Mouse (Mus musculus): ENCODE results near the gene Aptx. TPM values are rescaled to one million over a fixed set of nuclear protein-coding genes. Genes with fewer than 3 reads are reported as not detected.

The Aptx gene
- 32.5 TPM for polyA plus RNA-seq (2017; shearing (Covaris generic))

GRCm38 (mm10) chr4:40702797-40703709 lies at the start of gene Aptx:
Aptx (minus strand) TSS chr4:40703194.

DNA sequence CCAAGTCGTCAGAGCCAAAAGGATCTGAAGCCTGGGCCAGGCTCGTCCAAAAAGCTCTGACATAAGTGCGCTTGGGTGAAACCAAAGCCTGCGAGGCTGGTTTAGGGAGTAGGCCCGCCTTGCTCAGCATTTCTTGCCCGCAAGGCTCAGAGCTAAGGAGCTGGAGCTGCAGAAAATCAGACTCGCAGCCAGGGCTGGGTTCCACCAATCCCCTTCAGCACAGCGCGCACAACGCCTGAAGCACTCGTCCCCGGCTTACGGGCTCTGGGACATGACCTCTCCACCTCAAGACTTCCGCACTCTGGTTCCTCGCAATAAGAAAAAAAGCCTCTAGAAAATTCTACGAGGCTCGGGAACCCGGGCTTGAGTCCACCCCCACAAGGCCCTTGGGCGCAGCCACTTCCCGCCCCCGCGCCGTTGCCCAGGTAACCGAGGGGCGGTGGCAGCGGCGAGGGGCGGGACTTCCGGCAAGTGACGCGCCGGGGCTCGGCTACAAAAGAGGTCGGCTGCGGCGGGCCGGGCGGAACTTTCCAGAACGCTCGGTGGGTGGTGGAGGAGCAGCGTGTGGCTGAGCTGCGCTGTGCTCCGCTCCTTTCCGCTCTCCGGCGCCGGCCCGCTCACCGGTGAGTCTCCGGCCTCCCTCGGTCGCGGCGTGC lies 19.1 kb upstream of the Aptx start, which contains the start of gene Dnaja1:
Dnaja1 (plus strand) TSS at position 140 of the 656 bp plus-strand sequence.

Other genes starting within 250 kb of the Aptx start
- not detected for gene Tmem215, start 231.0 kb downstream of the Aptx start, polyA plus RNA-seq (2017; shearing (Covaris generic))
- gene Dnaja1, start 19.0 kb upstream of the Aptx start, polyA plus RNA-seq (2017; shearing (Covaris generic)) = 513 TPM
- 137 TPM for gene Smu1, start 54.7 kb upstream of the Aptx start, polyA plus RNA-seq (2017; shearing (Covaris generic))
- 25.4 TPM for gene B4galt1, start 150.8 kb upstream of the Aptx start, polyA plus RNA-seq (2017; shearing (Covaris generic))
- not detected for gene Spink4, start 216.9 kb upstream of the Aptx start, polyA plus RNA-seq (2017; shearing (Covaris generic))
- 14.2 TPM for gene Bag1, start 245.1 kb upstream of the Aptx start, polyA plus RNA-seq (2017; shearing (Covaris generic))
- 106 TPM for gene Chmp5, start 245.2 kb upstream of the Aptx start, polyA plus RNA-seq (2017; shearing (Covaris generic))

Measured in activated CD4-positive, CD25-positive, alpha-beta regulatory T cell, adult 9 weeks (primary cell).